Mouse (Mus musculus) hindbrain, embryonic 16.5 days (tissue): Measurements from ENCODE around the gene Ces4a. TPM values are rescaled to one million over a fixed set of nuclear protein-coding genes. Genes with fewer than 3 reads are reported as not detected.
"Not testable (repeated sequence)": the region's sequence is repeated elsewhere in the genome, so short reads cannot be mapped to it uniquely, and the experiment has no call there.

Source experiments
- ATAC-seq: fragments of 200-750 bp; cut with Nextera tagmentation; 2 replicates; pipeline ENCODE4 v1.8.0; 2017; ENCODE audit warnings: moderate TSS enrichment, moderate library complexity
- H3K27ac ChIP-seq: fragments of 300-500 bp; sonication (generic); 2 replicates; pipeline ENCODE4 v1.5.1; 2014; ENCODE audit warnings: low read depth, mild to moderate bottlenecking, control low read depth, low read length, moderate library complexity
- H3K27me3 ChIP-seq: fragments of 300-500 bp; sonication (generic); replicated peaks from 2 replicates; pipeline ENCODE4 v1.6.1; 2014; ENCODE audit warnings: low read length; ENCODE audit not compliant: control insufficient read depth, insufficient read depth
- H3K36me3 ChIP-seq: fragments of 300-500 bp; sonication (generic); 2 replicates; pipeline ENCODE4 v1.6.1; 2014; ENCODE audit warnings: mild to moderate bottlenecking, low read length, moderate library complexity, mixed read lengths; ENCODE audit not compliant: control insufficient read depth, insufficient read depth
- H3K4me1 ChIP-seq: fragments of 300-500 bp; sonication (generic); 2 replicates; pipeline ENCODE4 v1.6.1; 2014; ENCODE audit warnings: low read depth, low read length; ENCODE audit not compliant: control insufficient read depth, insufficient read depth
- H3K4me2 ChIP-seq: fragments of 300-500 bp; sonication (generic); 2 replicates; pipeline ENCODE4 v1.6.1; 2014; ENCODE audit warnings: mild to moderate bottlenecking, low read length, control low read depth, moderate library complexity
- H3K4me3 ChIP-seq: fragments of 300-500 bp; sonication (generic); 2 replicates; pipeline ENCODE4 v1.5.1; 2014; ENCODE audit warnings: mild to moderate bottlenecking, low read length, control low read depth, moderate library complexity
- H3K9ac ChIP-seq: fragments of 300-500 bp; sonication (generic); 2 replicates; pipeline ENCODE4 v1.6.1; 2014; ENCODE audit warnings: low read depth, mild to moderate bottlenecking, control low read depth, low read length, moderate library complexity
- H3K9me3 ChIP-seq: fragments of 300-500 bp; sonication (generic); 2 replicates; pipeline ENCODE4 v1.6.1; 2014; ENCODE audit warnings: mild to moderate bottlenecking, low read length, moderate library complexity; ENCODE audit not compliant: control insufficient read depth
- WGBS: fragments of 180-500 bp; shearing (Covaris S2); extraction: QIAGEN DNeasy Blood & Tissue Kit; methylation state at CpG from one replicate; pipeline ENCODE4 v1.1.7; 2014; 5-methylcytosine and 5-hydroxymethylcytosine counted together
- polyA plus RNA-seq: library from polyadenylated mRNA; unstranded; fragments of >200 nt; fragmentation: Nextera tagmentation; extraction: Ambion mirVana; gene quantifications from 2 replicates; pipeline ENCODE4 v1.2.1, GENCODE M21; 2015

Gene Ces4a
- not detected in 2 replicates for polyA plus RNA-seq

DNA sequence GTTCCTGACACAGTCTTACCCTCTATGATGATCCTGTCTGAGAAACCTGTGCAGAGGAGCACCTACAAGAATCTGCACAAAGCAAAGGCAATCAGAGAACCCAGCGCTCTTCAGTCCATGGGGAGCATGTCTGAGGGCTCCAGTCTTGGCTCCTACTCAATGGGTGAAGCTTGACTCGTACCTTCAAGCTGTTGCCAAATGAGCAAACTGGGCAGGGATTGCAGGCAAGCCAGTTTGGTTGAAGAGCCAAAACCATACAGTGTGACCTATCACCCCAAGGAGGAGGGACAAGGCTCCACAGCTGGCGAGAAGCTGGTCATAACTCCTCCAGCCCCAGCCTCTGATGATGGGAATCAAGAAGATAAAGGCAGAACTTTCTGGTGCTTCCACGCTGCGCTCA lies at the start of gene Ces4a:
Gene Ces4a (plus strand): TSS at position 292 of the 400 bp plus-strand sequence.
- no peaks in the 10 kb centered on the region for H3K9me3 ChIP-seq
- no peak for ATAC-seq
- H3K36me3 ChIP-seq: no peaks in the 10 kb centered on the region
- 85% methylated on average over 5 of the region's 5 CpGs for WGBS
- H3K4me2 ChIP-seq: no peak within 1 kb of the TSS
- H3K4me3 ChIP-seq: no peak within 1 kb of the TSS
- no peak within 1 kb of the TSS for H3K9ac ChIP-seq
- H3K27me3 ChIP-seq: no peaks in the 10 kb centered on the region
- H3K27ac ChIP-seq: no peak within 1 kb of the TSS
- no peaks in the 10 kb centered on the region for H3K4me1 ChIP-seq

DNA sequence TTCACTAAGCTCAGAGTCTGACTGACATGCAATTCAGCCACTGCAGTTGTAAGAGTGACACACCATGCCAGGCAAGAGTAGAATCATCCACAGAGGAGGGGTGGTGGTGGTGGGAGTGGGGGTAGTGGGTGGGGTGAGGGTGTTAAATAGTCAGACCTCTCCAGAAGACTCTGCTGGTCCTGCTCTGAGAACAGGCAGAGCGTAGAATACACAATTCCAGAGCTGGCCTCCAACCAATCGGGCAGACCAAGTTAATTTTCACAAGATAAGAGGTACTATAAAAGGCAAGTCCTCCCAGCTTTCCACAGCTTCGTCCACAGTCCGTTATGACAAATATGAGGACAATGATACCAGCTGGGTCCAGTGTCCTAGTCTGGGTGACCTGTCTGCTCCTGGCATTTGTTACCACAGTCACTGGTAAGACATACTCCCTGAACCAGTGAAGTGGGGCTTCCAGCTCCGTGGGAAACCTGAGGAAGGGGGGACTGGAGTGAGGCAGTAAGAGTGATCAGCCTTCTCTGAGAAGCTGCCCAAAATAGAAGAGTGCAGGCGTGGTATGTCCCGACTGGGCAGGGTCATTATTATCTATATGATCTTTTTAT lies 48.0 kb upstream of the Ces4a start, which contains the start of gene Ces3b:
Gene Ces3b (plus strand): TSS at position 305 of the 602 bp plus-strand sequence.
- H3K4me2 ChIP-seq: no peak within 1 kb of the TSS
- no peak within 1 kb of the TSS for H3K27ac ChIP-seq
- 82% methylated on average over 7 of the region's 7 CpGs for WGBS

DNA sequence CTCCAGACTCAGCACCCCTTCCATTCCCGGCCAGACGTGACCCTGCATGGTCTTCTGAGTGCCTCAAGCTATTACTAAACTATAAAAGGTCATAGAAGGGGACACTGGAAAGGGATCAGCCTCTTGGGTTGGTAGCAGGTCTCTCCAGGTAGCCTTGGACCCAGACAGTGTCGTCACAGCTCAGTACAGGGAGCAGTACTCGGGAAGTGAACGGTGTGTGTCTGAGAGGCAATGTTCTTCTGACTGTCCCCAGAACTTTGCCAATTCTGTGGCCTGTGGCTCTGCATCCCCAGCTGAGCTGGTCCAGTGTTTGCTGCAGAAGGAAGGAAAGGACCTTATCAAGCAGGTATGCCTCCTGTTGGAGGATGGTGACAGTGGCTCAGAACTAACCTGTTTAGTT lies 43.4 kb upstream of the Ces4a start:
- 92% methylated on average over 3 of the region's 5 CpGs for WGBS
- H3K4me1 ChIP-seq, H3K4me2 ChIP-seq, H3K4me3 ChIP-seq, ATAC-seq, H3K9ac ChIP-seq, H3K27me3 ChIP-seq, H3K36me3 ChIP-seq, H3K9me3 ChIP-seq, H3K27ac ChIP-seq: not testable (repeated sequence)

More for the DNA sequence above, 48.0 kb upstream of the Ces4a start, which contains the start of gene Ces3b:
- H3K9me3 ChIP-seq: no peaks in the 10 kb centered on the region
- no peak within 1 kb of the TSS for H3K9ac ChIP-seq
- H3K36me3 ChIP-seq: no peaks in the 10 kb centered on the region
- no peaks in the 10 kb centered on the region for H3K27me3 ChIP-seq
- no peaks in the 10 kb centered on the region for H3K4me1 ChIP-seq
- no peak within 1 kb of the TSS for H3K4me3 ChIP-seq
- ATAC-seq: no peak

DNA sequence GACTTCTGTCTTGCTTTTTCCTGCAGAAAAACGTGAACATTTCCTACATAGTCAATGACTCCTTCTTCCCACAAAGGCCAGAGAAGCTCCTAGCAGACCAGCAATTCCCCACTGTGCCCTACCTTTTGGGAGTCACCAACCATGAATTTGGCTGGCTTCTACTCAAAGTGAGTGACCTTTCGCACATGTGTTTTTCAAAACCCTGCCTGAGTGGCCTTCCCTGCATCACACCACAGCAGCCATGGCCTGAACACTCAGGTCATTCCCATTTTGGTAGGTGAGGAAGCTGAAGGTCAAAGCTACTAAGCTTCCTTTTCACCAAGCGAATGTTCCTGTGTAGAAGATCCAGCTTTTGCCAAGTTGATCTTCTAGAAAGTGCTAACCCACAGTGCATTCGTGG lies 43.0 kb upstream of the Ces4a start:
- no peak overlapping the region for H3K4me2 ChIP-seq
- no peak overlapping the region for H3K27ac ChIP-seq
- no peaks in the 10 kb centered on the region for H3K27me3 ChIP-seq
- no peak overlapping the region for H3K9ac ChIP-seq
- no peaks in the 10 kb centered on the region for H3K4me1 ChIP-seq
- H3K9me3 ChIP-seq: no peaks in the 10 kb centered on the region
- no peak overlapping the region for H3K4me3 ChIP-seq
- WGBS: 73% methylated on average over 4 of the region's 4 CpGs
- H3K36me3 ChIP-seq: no peaks in the 10 kb centered on the region
- no peak for ATAC-seq

GRCm38 (mm10) chr8:105093992-105094391 lies 37.6 kb upstream of the Ces4a start:
- H3K36me3 ChIP-seq: no peaks in the 10 kb centered on the region
- H3K9ac ChIP-seq: no peak overlapping the region
- H3K9me3 ChIP-seq: no peaks in the 10 kb centered on the region
- ATAC-seq: no peak
- no peaks in the 10 kb centered on the region for H3K4me1 ChIP-seq
- WGBS: 98% methylated on average over 3 of the region's 3 CpGs
- no peak overlapping the region for H3K4me2 ChIP-seq
- H3K27ac ChIP-seq: no peak overlapping the region
- no peaks in the 10 kb centered on the region for H3K27me3 ChIP-seq
- no peak overlapping the region for H3K4me3 ChIP-seq

- H3K36me3 ChIP-seq, H3K9me3 ChIP-seq, H3K27ac ChIP-seq, ATAC-seq, H3K4me2 ChIP-seq, H3K4me3 ChIP-seq, H3K4me1 ChIP-seq, H3K9ac ChIP-seq, H3K27me3 ChIP-seq: not testable (repeated sequence)
- WGBS: 77% methylated on average over 4 of the region's 4 CpGs
Measured at GRCm38 (mm10) chr8:105102101-105102785, 29.4 kb upstream of the Ces4a start.

GRCm38 (mm10) chr8:105103701-105104100 lies 27.9 kb upstream of the Ces4a start:
- not testable (repeated sequence) for H3K4me1 ChIP-seq, H3K27ac ChIP-seq, H3K9ac ChIP-seq, H3K4me2 ChIP-seq, H3K36me3 ChIP-seq, ATAC-seq, H3K27me3 ChIP-seq, H3K9me3 ChIP-seq, H3K4me3 ChIP-seq
- 80% methylated on average over 5 of the region's 5 CpGs for WGBS

- Histone ChIP-seq H3K9me3 (no peaks in the 10 kb centered on the region), H3K4me2 (no peak overlapping the region), H3K27me3 (no peaks in the 10 kb centered on the region), H3K36me3 (no peaks in the 10 kb centered on the region), H3K9ac (no peak overlapping the region), H3K27ac (no peak overlapping the region), H3K4me3 (no peak overlapping the region), H3K4me1 (no peaks in the 10 kb centered on the region)
- WGBS: 84% methylated on average over 3 of the region's 3 CpGs
- ATAC-seq: no peak
Measured at GRCm38 (mm10) chr8:105104220-105104619, 27.4 kb upstream of the Ces4a start.

- no peaks in the 10 kb centered on the region for H3K27me3 ChIP-seq
- no peak overlapping the region for H3K27ac ChIP-seq
- no peak overlapping the region for H3K4me2 ChIP-seq
- 86% methylated on average over 9 of the region's 9 CpGs for whole genome bisulfite sequencing
- no peak for ATAC-seq
- H3K9me3 ChIP-seq: no peaks in the 10 kb centered on the region
- H3K9ac ChIP-seq: no peak overlapping the region
- H3K4me3 ChIP-seq: no peak overlapping the region
- H3K4me1 ChIP-seq: no peaks in the 10 kb centered on the region
- H3K36me3 ChIP-seq: no peaks in the 10 kb centered on the region
Measured at GRCm38 (mm10) chr8:105129864-105130263, 1.7 kb upstream of the Ces4a start.
